Mouse (Mus musculus): ENCODE data around the gene Olfr482. TPM values are rescaled to one million over a fixed set of nuclear protein-coding genes. Genes with fewer than 3 reads are reported as not detected.

The Olfr482 gene
- total and polyA plus RNA-seq, 2 experiments = not detected

DNA sequence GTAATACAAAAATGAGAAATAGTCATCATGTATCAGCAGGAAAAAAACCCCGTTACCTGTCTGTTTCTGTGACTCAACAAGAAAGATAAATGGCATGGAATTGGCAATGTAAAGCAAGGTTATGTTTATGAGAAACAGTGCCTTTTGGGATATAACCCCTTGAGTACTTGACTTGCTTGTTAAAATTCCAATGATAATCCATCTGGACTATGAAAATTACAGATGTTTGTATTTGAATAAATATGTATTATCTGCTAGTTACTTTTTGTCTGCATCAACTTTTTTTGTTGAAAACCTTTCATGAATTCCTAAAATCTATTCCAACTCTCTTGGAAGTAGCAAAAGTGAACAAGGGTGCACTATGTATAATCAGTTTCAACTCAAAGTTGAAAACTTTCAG lies 30.1 kb downstream of the Olfr482 start, which contains the start of gene Olfr480:
TSS of gene Olfr480 (minus strand) at position 101 of the 400 bp plus-strand sequence.
- H3K4me1 ChIP-seq (ENCODE audit: control insufficient read depth, insufficient read depth, low read length) = no peaks in the 10 kb centered on the region
- H3K9ac ChIP-seq (ENCODE audit: low read depth, low read length) = no peak within 1 kb of the TSS
- H3K27ac ChIP-seq (replicated peaks; ENCODE audit: insufficient read depth, low read depth, low read length) = no peak within 1 kb of the TSS
- H3K36me3 ChIP-seq (ENCODE audit: control insufficient read depth, insufficient read depth, low read length) = no peaks in the 10 kb centered on the region
- DNase-seq (ENCODE audit: extremely low read depth, low read depth, low spot score) = no peak
- no peaks in the 10 kb centered on the region for H3K27me3 ChIP-seq (ENCODE audit: control insufficient read depth, insufficient read depth, low read length)
- H3K79me2 ChIP-seq (ENCODE audit: control insufficient read depth, insufficient read depth, low read length) = no peaks in the 10 kb centered on the region
- H3K4me3 ChIP-seq (ENCODE audit: insufficient read depth, low read depth, low read length) = no peak within 1 kb of the TSS
- no peak for TF ChIP-seq POLR2A (IDR thresholded peaks at IDR 0.05; ENCODE audit: extremely low read depth, insufficient read depth, low read length)
- TF ChIP-seq CTCF (IDR thresholded peaks at IDR 0.05; ENCODE audit: low read depth, low read length) = no peak
- 68% methylated on average over 1 of the region's 1 CpGs for WGBS

DNA sequence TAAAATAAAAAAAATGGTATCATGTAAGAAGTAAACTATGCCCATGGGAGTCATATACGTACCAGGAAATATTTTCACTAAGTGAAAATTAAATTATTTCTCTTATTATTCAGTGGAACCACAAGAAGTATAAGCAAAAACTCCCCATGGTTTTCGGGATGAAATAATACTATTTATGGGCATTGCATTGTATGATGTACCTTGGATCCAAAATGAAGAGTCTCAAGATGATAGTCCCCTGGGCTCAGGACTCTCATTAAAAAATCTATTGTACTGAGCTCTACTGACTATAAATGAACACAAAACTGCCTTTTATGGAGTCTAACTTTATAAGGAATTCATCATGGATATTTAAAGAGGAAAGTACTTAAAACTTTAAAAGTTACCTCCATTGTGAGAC lies 47.0 kb downstream of the Olfr482 start, which contains the start of gene Olfr479:
TSS of gene Olfr479 (plus strand) at position 301 of the 400 bp plus-strand sequence.
- no peak for DNase-seq (ENCODE audit: extremely low read depth, low read depth, low spot score)
- H3K4me1 ChIP-seq (ENCODE audit: control insufficient read depth, insufficient read depth, low read length) = no peaks in the 10 kb centered on the region
- H3K27me3 ChIP-seq (ENCODE audit: control insufficient read depth, insufficient read depth, low read length) = no peaks in the 10 kb centered on the region
- H3K9ac ChIP-seq (ENCODE audit: low read depth, low read length) = no peak within 1 kb of the TSS
- WGBS = 82% methylated on average over 2 of the region's 2 CpGs
- H3K36me3 ChIP-seq (ENCODE audit: control insufficient read depth, insufficient read depth, low read length) = no peaks in the 10 kb centered on the region
- no peak for TF ChIP-seq CTCF (IDR thresholded peaks at IDR 0.05; ENCODE audit: low read depth, low read length)
- no peak for TF ChIP-seq POLR2A (IDR thresholded peaks at IDR 0.05; ENCODE audit: extremely low read depth, insufficient read depth, low read length)
- no peak within 1 kb of the TSS for H3K4me3 ChIP-seq (ENCODE audit: insufficient read depth, low read depth, low read length)
- H3K27ac ChIP-seq (replicated peaks; ENCODE audit: insufficient read depth, low read depth, low read length) = no peak within 1 kb of the TSS
- H3K79me2 ChIP-seq (ENCODE audit: control insufficient read depth, insufficient read depth, low read length) = no peaks in the 10 kb centered on the region

Other genes starting within 250 kb of the Olfr482 start
- gene Olfr472, start 199.7 kb downstream of the Olfr482 start, total RNA-seq (2014; rRNA removed) = not detected in 2 replicates
- gene Olfr472, start 199.7 kb downstream of the Olfr482 start, polyA plus RNA-seq (2012; rRNA removed) = not detected in 2 replicates
- gene Olfr473, start 167.1 kb downstream of the Olfr482 start, total RNA-seq (2014; rRNA removed) = not detected in 2 replicates
- not detected in 2 replicates for gene Olfr473, start 167.1 kb downstream of the Olfr482 start, polyA plus RNA-seq (2012; rRNA removed)
- not detected in 2 replicates for gene Olfr474, start 142.9 kb downstream of the Olfr482 start, total RNA-seq (2014; rRNA removed)
- gene Olfr474, start 142.9 kb downstream of the Olfr482 start, polyA plus RNA-seq (2012; rRNA removed) = not detected in 2 replicates
- not detected in 2 replicates for gene Olfr476, start 132.8 kb downstream of the Olfr482 start, total RNA-seq (2014; rRNA removed)
- not detected in 2 replicates for gene Olfr476, start 132.8 kb downstream of the Olfr482 start, polyA plus RNA-seq (2012; rRNA removed)
- gene Olfr477, start 110.9 kb downstream of the Olfr482 start, total RNA-seq (2014; rRNA removed) = not detected in 2 replicates
- gene Olfr477, start 110.9 kb downstream of the Olfr482 start, polyA plus RNA-seq (2012; rRNA removed) = not detected in 2 replicates
- not detected in 2 replicates for gene Olfr478, start 63.6 kb downstream of the Olfr482 start, total RNA-seq (2014; rRNA removed)
- not detected in 2 replicates for gene Olfr478, start 63.6 kb downstream of the Olfr482 start, polyA plus RNA-seq (2012; rRNA removed)
- gene Olfr479, start 46.9 kb downstream of the Olfr482 start, total RNA-seq (2014; rRNA removed) = not detected in 2 replicates
- not detected in 2 replicates for gene Olfr479, start 46.9 kb downstream of the Olfr482 start, polyA plus RNA-seq (2012; rRNA removed)
- not detected in 2 replicates for gene Olfr480, start 30.2 kb downstream of the Olfr482 start, total RNA-seq (2014; rRNA removed)
- gene Olfr480, start 30.2 kb downstream of the Olfr482 start, polyA plus RNA-seq (2012; rRNA removed) = not detected in 2 replicates
- gene Olfr481, start 17.7 kb downstream of the Olfr482 start, total RNA-seq (2014; rRNA removed) = not detected in 2 replicates
- not detected in 2 replicates for gene Olfr481, start 17.7 kb downstream of the Olfr482 start, polyA plus RNA-seq (2012; rRNA removed)
- gene Olfr483, start 3.3 kb upstream of the Olfr482 start, total RNA-seq (2014; rRNA removed) = not detected in 2 replicates
- gene Olfr483, start 3.3 kb upstream of the Olfr482 start, polyA plus RNA-seq (2012; rRNA removed) = not detected in 2 replicates
- gene Olfr484, start 29.9 kb upstream of the Olfr482 start, total RNA-seq (2014; rRNA removed) = not detected in 2 replicates
- not detected in 2 replicates for gene Olfr484, start 29.9 kb upstream of the Olfr482 start, polyA plus RNA-seq (2012; rRNA removed)
- gene Olfr485, start 62.3 kb upstream of the Olfr482 start, total RNA-seq (2014; rRNA removed) = not detected in 2 replicates
- not detected in 2 replicates for gene Olfr485, start 62.3 kb upstream of the Olfr482 start, polyA plus RNA-seq (2012; rRNA removed)
- not detected in 2 replicates for gene Olfr486, start 75.2 kb upstream of the Olfr482 start, total RNA-seq (2014; rRNA removed)
- gene Olfr486, start 75.2 kb upstream of the Olfr482 start, polyA plus RNA-seq (2012; rRNA removed) = not detected in 2 replicates
- not detected in 2 replicates for gene Olfr487, start 117.0 kb upstream of the Olfr482 start, total RNA-seq (2014; rRNA removed)
- not detected in 2 replicates for gene Olfr487, start 117.0 kb upstream of the Olfr482 start, polyA plus RNA-seq (2012; rRNA removed)
- not detected in 2 replicates for gene Olfr488, start 160.8 kb upstream of the Olfr482 start, total RNA-seq (2014; rRNA removed)
- not detected in 2 replicates for gene Olfr488, start 160.8 kb upstream of the Olfr482 start, polyA plus RNA-seq (2012; rRNA removed)
- gene Olfr490, start 191.3 kb upstream of the Olfr482 start, total RNA-seq (2014; rRNA removed) = not detected in 2 replicates
- not detected in 2 replicates for gene Olfr490, start 191.3 kb upstream of the Olfr482 start, polyA plus RNA-seq (2012; rRNA removed)
- not detected in 2 replicates for gene Olfr491, start 215.9 kb upstream of the Olfr482 start, total RNA-seq (2014; rRNA removed)
- not detected in 2 replicates for gene Olfr491, start 215.9 kb upstream of the Olfr482 start, polyA plus RNA-seq (2012; rRNA removed)
- gene Olfr492, start 226.1 kb upstream of the Olfr482 start, total RNA-seq (2014; rRNA removed) = not detected in 2 replicates
- not detected in 2 replicates for gene Olfr492, start 226.1 kb upstream of the Olfr482 start, polyA plus RNA-seq (2012; rRNA removed)
- gene Olfr493, start 249.4 kb upstream of the Olfr482 start, total RNA-seq (2014; rRNA removed) = not detected in 2 replicates
- gene Olfr493, start 249.4 kb upstream of the Olfr482 start, polyA plus RNA-seq (2012; rRNA removed) = not detected in 2 replicates

All from liver, adult 2 months (tissue).